Mouse (Mus musculus) frontal cortex, postnatal 10 days (tissue): ENCODE data around the gene Tbc1d10b.
"Not testable (repeated sequence)": the region's sequence is repeated elsewhere in the genome, so short reads cannot be mapped to it uniquely, and the experiment has no call there.

Experiments
- DNase-seq, 2 experiments: peaks; one replicate each; pipeline ENCODE4 v3.0.0; 2022; ENCODE audit warnings: low spot score in 2 of 2, mixed read lengths in 1 of 2

Tbc1d10b gene

DNA sequence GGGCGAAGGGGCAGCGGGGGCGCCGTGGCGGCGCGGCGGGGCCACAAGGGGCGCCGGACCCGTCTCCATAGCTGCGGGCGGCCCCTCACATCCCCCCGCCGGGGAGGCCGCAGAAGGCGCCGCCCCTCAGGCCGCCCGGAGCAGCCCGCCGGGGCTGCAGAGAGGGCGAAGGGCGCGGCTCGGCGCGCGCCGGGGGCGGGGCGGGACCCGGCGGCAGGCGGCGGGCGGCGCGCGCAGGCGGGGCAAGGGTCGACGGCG, at the start of gene Tbc1d10b:
Tbc1d10b (minus strand) TSS at position 174 of the 258 bp plus-strand sequence.
- DNase-seq: no peak

DNA sequence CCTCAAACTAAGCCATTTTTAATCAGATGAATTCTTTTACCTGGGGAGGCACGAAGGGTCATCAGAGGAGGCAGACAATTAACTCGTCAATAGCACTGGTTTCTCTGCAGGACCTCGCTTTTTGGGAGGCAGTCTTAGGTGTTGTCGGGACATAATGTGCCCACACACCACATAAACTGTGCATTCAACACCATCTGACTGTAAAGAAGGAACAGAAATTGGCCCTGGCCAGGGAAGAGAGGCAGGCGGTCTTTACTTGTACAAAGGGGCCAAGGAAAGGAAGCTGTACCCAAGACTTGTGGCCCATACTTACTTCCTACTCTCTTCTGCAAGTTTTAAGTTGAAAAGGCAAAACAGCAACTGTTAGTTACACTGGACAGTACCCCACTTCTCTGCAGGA, 48.2 kb upstream of the Tbc1d10b start:
- DNase-seq: no peak

DNA sequence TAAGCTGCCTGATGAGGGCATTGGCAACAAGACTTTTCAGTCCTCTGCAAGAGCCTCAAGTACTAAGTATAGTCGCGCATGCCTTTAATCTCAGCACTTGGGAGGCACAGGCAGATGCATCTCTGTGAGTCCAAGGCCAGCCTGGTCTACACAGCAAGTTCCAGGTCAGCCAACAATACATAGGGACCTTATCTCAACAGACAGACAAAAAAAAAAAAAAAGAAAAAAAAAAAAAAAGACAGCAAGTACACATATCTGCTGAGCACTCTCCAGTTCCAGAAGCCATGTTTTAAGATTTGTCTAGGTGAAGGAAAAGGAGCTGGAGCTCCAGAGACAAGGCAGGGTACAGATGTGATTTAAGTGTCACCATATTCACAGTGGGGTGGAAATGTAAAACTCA, 47.7 kb upstream of the Tbc1d10b start:
- no peak for DNase-seq

DNA sequence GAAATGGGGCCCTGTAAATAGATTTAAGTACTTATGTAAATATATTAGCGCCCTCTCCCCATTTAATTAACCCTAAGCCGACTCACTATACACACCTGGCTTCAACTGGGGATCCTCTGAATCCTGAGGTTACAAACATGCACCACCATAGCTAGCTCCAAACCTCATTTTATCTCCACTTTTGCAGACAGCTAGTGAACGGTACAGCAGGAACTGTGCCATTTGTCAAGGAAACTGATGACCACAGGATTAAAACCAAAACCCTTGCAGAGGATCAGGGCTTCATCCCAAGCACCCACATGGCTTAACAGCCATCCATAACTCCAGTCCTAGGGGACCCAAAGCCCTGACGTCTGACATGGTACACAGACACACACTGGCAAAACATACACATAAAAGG, 46.7 kb upstream of the Tbc1d10b start:
- no peak for DNase-seq

DNA sequence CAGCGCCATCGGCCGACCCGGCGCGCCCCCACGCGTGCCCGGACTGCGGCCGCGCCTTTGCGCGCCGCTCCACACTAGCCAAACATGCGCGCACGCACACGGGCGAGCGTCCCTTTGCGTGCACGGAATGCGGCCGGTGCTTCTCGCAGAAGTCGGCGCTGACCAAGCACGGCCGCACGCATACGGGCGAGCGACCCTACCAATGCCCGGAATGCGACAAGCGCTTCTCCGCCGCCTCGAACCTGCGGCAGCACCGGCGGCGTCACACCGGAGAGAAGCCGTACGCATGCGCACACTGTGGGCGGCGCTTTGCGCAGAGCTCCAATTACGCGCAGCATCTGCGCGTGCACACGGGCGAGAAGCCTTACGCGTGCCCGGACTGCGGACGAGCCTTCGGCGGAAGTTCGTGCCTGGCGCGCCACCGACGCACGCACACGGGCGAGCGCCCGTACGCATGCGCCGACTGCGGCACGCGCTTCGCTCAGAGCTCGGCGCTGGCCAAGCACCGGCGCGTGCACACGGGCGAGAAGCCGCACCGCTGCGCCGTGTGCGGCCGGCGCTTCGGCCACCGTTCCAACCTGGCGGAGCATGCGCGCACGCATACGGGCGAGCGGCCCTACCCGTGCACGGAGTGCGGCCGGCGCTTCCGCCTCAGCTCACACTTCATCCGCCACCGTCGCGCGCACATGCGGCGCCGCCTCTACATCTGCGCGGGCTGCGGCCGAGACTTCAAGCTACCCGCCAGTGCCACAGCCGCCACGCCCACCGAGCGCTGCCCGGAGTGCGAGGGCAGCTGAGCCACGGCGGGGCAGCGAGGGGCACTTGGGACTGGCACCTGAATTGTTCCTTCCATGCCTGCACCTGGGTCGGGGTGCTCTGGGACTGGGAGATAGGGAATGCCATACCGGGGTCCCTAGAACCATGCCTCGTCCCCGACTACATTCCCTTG, 45.8 kb upstream of the Tbc1d10b start:
- DNase-seq: peak; percentile 91 to 95

DNA sequence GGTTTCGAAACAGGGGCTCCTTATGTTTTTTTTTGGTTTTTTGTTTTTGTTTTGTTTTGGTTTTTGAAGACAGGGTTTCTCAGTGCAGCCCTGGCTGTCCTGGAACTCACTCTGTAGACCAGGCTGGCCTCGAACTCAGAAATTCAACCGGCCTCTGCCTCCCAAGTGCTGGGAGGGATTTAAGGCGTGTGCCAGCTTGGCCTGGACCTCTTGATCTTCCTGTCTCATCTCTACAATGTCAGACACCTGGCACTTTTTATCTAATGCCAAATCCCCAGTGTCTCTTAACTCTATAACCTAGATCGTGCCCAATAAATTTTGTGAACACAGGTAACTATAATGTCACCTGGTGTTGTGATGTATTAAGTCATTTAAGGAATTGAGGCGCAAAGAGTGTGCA, 45.1 kb upstream of the Tbc1d10b start:
- no peak for DNase-seq

DNA sequence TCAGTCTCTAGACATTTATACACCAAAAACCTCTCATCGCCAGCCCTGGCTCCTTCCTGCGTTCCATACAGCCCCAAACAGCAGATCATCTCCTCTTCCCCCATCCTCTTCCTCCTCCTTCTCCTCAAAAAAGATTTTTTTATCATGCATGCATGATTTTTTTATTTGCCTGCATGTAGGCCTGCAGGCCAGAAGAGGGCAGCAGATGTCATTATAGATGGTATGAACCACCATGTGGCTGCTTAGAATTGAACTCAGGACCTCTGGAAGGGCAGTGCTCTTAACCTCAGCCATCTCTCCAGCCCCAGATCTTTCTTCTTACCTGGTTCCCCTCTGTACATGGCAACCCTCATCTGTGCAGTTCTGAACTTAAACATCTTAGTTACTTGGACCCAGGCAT, 44.1 kb upstream of the Tbc1d10b start:
- DNase-seq: no peak

DNA sequence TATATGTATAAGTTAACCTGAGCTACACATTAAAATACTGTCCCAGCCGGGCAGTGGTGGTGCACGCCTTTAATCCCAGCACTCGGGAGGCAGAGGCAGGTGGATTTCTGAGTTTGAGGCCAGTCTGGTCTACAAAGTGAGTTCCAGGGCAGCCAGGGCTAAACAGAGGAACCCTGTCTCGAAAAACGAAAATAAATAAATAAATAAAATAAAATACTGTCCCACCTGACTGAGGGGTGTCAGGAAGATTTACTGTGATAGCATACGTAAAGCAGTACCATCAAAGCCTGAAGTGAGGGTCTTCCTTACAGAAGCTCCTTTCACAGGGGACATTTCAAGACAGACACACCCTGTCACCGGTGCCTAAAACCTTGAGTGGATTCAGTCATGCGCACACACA, 42.2 kb upstream of the Tbc1d10b start:
- not testable (repeated sequence) for DNase-seq

DNA sequence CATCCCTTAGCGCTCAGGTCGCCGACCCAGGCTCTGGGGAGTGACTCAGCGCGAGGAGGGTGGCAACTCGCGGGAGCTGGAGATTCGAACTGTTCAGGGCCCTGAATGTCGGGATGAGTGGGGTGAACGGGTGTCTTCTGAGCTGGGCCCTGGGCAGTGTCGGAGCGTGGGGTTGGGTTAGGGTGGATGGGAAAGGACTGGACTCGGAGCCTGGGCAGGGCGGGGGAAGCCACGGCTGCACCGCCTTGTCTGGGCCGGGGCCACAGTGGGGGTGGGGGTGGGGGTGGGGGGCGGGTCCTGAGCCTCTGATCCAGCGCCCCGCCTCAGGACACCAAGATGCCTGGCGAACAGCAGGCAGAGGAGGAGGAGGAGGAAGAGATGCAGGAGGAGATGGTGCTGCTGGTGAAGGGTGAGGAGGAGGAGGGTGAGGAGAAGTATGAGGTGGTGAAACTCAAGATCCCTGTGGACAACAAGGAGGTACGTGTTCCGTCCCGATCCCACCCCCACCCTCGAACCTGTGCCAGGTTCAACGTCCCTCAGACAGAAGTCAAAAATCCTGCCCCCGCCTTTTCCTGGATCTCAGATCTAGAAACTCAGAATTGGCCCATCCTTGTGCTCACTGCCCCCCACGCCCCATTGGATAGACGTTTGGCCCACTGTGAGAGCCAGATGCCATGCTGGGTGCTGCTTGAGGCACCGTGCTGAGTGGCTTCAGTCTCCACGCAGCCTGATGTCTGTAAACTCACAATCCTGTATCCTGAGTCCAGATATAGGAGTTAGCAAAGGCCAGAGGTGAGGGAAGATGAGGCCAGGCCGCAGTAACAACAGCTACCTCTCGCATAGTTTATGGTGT, 36.6 kb upstream of the Tbc1d10b start:
- no peak for DNase-seq

DNA sequence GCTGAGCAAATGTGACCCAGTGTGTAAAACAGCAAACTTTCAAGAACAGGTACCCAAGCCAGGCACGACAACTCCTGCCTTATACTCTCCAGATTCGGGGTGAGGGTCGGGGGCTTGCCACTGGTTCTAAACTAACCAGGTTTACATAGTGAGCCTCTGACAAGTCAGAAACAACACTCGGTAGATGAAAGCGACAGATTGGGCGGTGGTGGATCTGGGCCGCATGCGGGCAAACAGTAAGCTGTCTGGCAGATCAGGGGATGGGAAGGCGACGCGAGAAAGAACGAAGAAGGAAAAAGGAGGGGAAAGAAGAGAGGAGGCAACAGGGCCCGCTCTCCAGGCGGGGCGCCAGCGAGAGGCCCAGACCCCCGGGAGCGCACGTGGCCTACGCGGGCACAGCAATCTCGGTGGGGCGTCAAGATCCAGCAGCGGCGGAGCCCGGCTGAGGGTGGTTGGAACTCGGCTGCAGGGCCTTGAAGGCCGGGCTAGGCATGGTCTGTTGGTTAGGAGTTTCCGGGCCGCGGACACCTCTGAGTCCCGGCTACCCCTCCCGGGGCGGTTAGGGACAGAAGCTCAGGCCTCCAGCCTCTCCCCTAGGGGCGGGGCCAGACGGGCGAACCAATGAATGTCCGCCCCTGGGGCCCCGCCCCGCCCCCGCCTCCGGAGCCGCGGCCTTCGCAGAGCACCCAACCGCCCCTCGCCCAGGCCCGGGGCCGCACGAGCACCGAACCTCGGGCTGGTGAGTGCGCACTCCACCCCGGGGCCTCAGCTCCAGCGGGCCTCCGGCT, 35.8 kb upstream of the Tbc1d10b start, which contains the start of gene Zfp771:
Zfp771 (plus strand) TSS at position 405 of the 788 bp plus-strand sequence.
- DNase-seq: peak; percentile 93

DNA sequence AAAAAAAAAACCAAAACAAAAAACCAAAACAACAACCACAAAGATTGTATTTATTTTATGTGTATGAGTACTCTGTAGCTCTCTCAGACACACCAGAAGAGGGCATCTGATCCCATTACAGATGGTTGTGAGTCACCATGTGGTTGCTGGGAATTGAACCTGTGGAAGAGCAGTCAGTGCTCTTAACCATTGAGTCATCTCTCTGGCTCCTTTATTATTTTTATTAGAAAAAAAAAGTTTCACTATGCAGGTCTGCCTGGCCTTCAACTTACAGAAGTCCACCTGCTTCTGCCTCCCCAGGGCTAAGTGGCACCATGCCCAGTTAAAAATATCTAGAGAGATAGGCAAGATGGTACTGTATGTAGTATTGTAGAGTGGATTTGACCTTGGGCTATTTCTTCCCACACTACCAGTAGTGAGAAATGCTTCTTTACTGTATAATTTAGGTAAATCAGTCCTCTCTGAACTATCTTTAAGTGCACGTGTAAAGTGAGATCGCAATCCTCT, 35.1 kb upstream of the Tbc1d10b start:
- DNase-seq: no peak

DNA sequence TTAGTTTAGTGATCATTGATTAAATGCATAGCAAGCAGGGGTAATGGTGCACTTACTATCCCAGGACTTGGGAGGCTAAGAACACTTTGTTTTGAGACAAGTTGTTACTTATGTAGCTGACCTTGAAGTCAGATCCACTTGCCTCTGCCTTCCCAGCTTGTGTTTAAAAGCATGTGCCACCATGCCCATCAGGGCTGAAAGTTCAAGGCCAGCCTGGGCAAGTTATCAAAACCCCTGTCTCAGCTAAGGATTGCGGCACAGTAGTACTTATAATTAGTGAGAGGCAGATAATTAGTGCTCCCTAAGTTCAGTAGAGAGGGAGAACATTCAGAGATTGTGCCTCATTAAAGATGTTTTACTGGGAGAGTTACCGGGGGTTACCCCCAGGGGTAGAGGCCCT, 26.5 kb upstream of the Tbc1d10b start:
- no peak for DNase-seq

DNA sequence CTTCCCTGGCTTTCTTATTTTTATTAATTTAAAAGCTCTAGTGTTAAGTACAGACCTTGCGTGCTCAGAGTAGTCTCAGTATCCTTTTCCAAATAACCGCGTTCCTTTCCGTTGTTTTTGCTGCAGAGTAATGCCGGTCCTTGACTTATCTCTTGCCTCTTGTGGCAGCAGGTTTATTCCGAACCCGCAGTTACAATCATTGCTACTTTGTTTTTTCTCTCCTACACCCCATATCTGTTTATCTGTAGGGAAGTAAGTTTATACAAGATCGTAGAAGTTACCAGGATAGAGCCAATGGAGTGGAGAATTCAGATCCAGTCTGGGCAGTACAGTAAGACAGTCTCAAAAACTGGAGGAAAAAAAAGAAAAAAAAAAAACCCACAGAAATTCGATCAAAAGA, 25.5 kb upstream of the Tbc1d10b start:
- DNase-seq: no peak

DNA sequence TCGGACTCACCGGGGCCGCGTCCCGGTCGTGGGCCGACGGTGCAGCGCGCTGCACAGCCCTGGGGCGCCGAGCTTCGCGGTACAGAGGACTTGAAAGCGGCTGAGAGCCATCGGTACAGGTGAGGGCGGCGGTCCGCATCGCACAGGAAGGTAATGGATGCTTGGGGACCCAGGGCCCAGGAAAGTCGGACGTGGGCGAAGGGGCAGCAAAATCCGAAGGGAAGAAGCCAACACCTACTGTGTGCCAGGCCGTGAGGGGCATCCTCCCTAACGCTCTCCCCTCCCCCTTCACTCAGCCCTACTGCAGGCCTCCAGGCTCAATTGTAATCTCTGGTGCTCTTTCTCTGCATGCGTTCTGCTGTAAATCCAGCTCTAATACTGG, 25.1 kb upstream of the Tbc1d10b start:
- DNase-seq: no peak

DNA sequence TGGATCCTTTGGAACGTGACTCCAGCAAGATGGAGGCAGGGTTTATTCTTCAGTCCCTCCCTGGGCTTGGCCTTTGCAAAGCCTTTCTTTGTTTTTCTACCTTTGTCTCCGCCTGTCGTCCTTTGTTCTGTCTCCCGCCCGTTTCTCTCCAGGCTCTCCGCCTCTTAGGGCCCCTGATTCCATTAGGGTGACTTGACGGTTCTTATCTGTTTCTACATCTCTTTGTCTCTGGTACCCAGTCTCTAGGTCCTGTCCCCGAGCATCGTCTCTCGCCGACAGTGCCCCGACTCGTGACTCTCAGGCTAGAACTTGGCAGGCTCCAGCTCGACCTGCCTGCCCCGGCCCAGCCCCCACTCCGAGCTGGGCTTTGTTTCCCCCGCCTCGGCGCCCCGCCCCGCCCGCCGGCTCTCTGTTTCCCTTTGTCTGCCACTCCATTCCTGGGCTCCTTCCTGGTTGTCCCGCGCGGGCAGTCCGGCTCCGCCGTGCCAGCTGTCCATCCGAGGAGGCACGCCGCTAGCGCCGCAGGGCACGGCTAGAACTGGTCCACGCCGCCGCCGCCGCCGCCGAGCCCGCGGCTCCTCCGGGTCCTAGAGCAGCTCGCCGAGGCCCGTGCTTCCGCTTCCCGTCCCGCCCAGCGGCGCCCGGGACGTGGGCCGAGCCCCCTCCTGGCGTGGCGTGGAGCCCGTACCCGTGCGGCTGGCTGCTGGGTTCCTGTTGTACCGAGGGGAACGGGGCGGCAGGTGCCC, 24.5 kb upstream of the Tbc1d10b start, which contains the start of the genes Zfp553 and Sept1:
Zfp553 (plus strand) TSS at position 440 of the 746 bp plus-strand sequence.
Sept1 (minus strand) TSS at position 509 of the 746 bp plus-strand sequence.
- DNase-seq: peak; percentile 71 to 82

DNA sequence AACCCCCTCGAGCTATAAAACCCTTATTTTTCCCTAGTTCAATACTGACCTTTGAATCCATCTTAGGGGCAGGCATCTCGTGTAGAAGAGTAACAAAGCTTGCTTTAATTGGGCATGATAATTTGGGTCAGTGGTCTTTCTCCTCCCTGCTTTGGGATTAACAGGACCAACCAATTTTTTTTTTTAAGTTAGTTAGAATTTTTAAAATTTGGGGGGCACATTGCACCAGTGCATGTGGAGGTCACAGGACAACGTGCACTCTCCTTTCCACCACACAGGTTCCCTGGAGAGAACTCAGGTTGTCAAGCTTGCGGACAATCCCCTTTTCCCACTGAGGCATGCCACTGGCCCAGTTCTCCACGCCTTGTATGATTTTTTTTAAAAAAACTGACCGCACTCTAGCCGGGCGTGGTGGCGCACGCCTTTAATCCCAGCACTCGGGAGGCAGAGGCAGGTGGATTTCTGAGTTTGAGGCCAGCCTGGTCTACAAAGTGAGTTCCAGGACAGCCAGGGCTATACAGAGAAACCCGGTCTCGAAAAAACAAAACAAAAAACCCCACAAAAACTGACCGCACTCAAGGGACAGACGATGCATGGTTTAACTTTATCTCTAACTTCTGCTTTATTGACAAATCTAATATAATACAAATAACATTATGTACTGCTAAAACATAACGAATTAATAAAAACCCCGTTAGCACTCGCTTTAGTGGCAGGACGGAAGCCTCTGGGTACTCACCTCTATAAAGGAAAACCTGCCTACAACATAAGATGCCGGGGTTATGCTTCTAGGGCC, 23.8 kb upstream of the Tbc1d10b start:
- no peak for DNase-seq

DNA sequence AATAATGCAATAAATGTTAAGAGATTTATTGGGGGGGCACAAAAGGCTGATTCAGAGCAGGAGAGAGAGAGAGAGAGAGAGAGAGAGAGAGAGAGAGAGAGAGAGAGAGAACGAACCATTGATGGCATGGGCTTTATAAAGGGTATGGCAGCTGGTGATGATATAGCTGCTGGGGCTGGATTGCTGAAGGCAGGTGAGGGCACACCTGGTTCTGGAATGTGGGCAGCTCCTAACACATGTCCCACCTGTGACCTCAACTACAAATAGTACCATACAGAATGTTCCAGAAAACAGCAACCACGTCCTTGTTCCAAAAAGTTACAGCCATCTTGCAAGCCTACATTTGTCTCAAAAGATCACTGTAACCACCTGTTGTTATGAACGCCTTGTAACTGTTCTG, 23.1 kb upstream of the Tbc1d10b start:
- DNase-seq: no peak

DNA sequence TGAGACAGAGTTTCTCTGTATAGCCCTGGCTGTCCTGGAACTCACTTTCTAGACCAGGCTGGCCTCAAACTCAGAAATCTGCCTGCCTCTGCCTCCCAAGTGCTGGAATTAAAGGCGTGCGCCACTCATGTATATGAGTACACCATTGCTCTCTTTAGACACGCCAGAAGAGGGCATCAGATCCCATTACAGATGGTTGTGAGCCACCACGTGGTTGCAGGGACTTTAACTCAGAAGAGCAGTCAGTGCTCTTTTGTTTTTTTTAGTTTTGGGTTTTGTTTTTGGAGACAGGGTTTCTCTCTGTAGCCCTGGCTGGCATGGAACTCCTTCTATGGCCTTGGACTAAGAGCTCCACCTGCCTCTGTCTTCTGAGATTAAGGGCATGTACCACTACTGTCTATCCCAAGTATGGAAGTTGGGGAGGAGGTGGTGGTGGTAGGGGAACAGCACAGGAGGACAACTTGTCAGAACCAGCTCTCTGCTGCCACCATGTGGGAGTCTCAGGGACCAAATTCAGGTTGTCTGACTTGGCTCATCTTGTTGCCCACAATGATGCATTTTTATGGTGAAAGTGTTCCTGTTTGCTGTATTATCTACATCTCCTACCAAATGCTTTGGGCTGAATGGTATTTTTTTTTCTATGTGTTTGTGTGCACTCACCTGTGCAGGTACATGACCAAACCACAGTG, 20.5 kb upstream of the Tbc1d10b start:
- DNase-seq: peak; percentile 58 to 76
